Mouse (Mus musculus) neural tube, embryonic 11.5 days (tissue): Measurements from ENCODE around the gene Ablim1. TPM values are rescaled to one million over a fixed set of nuclear protein-coding genes. Genes with fewer than 3 reads are reported as not detected.

ENCODE experiments used
- ATAC-seq: fragments of 200-750 bp; cut with Nextera tagmentation; 2 replicates; pipeline ENCODE4 v1.8.0; 2017; ENCODE audit warnings: moderate number of reproducible peaks, mild to moderate bottlenecking, moderate TSS enrichment, moderate library complexity; ENCODE audit not compliant: insufficient read depth, low FRiP score, low TSS enrichment
- DNase-seq: peaks from one replicate; pipeline ENCODE4 v3.0.0-alpha.2; 2015; ENCODE audit warnings: low spot score
- H3K27ac ChIP-seq: fragments of 300-500 bp; sonication (generic); 2 replicates; pipeline ENCODE4 v1.5.1; 2014; ENCODE audit warnings: low read depth, mild to moderate bottlenecking, low read length
- H3K27me3 ChIP-seq: fragments of 300-500 bp; sonication (generic); 2 replicates; pipeline ENCODE4 v1.6.1; 2014; ENCODE audit warnings: mild to moderate bottlenecking, low read length, mixed read lengths; ENCODE audit not compliant: control insufficient read depth, insufficient read depth
- H3K36me3 ChIP-seq: fragments of 300-500 bp; sonication (generic); 2 replicates; pipeline ENCODE4 v1.6.1; 2014; ENCODE audit warnings: mild to moderate bottlenecking, low read length, moderate library complexity, mixed read lengths; ENCODE audit not compliant: control insufficient read depth, insufficient read depth
- H3K4me1 ChIP-seq: fragments of 300-500 bp; sonication (generic); 2 replicates; pipeline ENCODE4 v1.6.1; 2014; ENCODE audit warnings: low read length, mixed read lengths; ENCODE audit not compliant: control insufficient read depth, insufficient read depth
- H3K4me2 ChIP-seq: fragments of 300-500 bp; sonication (generic); 2 replicates; pipeline ENCODE4 v1.6.1; 2014; ENCODE audit warnings: low read depth, mild to moderate bottlenecking, moderate library complexity
- H3K4me3 ChIP-seq: fragments of 300-500 bp; sonication (generic); 2 replicates; pipeline ENCODE4 v1.5.1; 2014; ENCODE audit warnings: low read depth, low read length
- H3K9ac ChIP-seq: fragments of 300-500 bp; sonication (generic); 2 replicates; pipeline ENCODE4 v1.6.1; 2014; ENCODE audit warnings: mild to moderate bottlenecking, low read length
- H3K9me3 ChIP-seq: fragments of 300-500 bp; sonication (generic); 2 replicates; pipeline ENCODE4 v1.6.1; 2016; ENCODE audit warnings: low read length; ENCODE audit not compliant: control insufficient read depth
- WGBS: fragments of 180-500 bp; shearing (Covaris S2); extraction: QIAGEN DNeasy Blood & Tissue Kit; methylation state at CpG from one replicate; pipeline ENCODE4 v1.1.7; 2014; 5-methylcytosine and 5-hydroxymethylcytosine counted together
- polyA plus RNA-seq: library from polyadenylated mRNA; unstranded; fragments of >200 nt; fragmentation: Nextera tagmentation; extraction: Ambion mirVana; gene quantifications from 2 replicates; pipeline ENCODE4 v1.2.1, GENCODE M21; 2014

Gene Ablim1
- polyA plus RNA-seq, 1 experiment from 2014 or later, result 24.5 TPM

- H3K27ac ChIP-seq, result no peak overlapping the region
- H3K4me1 ChIP-seq, result no peaks in the 10 kb centered on the region
- ATAC-seq (no peak), DNase-seq (no peak)
- no peak overlapping the region for H3K4me3 ChIP-seq
- no peak overlapping the region for H3K4me2 ChIP-seq
- 80% methylated on average over 9 of the region's 9 CpGs for WGBS
- H3K36me3 ChIP-seq, result no peaks in the 10 kb centered on the region
- no peak overlapping the region for H3K9ac ChIP-seq
- H3K27me3 ChIP-seq, result no peaks in the 10 kb centered on the region
- no peaks in the 10 kb centered on the region for H3K9me3 ChIP-seq
These were observed 61.8 kb downstream of the Ablim1 start for GRCm38 (mm10) chr19:57252692-57253448.

GRCm38 (mm10) chr19:57248781-57249180, 65.9 kb downstream of the Ablim1 start:
- H3K4me3 ChIP-seq, result no peak overlapping the region
- H3K27ac ChIP-seq, result no peak overlapping the region
- H3K9me3 ChIP-seq, result no peaks in the 10 kb centered on the region
- no peaks in the 10 kb centered on the region for H3K27me3 ChIP-seq
- no peaks in the 10 kb centered on the region for H3K4me1 ChIP-seq
- DNase-seq (no peak), ATAC-seq (no peak)
- 95% methylated on average over 5 of the region's 5 CpGs for WGBS
- H3K4me2 ChIP-seq, result no peak overlapping the region
- H3K36me3 ChIP-seq, result no peaks in the 10 kb centered on the region
- H3K9ac ChIP-seq, result no peak overlapping the region

GRCm38 (mm10) chr19:57247221-57247620, 67.5 kb downstream of the Ablim1 start:
- H3K9me3 ChIP-seq, result no peaks in the 10 kb centered on the region
- no peak overlapping the region for H3K4me2 ChIP-seq
- H3K27ac ChIP-seq, result no peak overlapping the region
- no peaks in the 10 kb centered on the region for H3K36me3 ChIP-seq
- 89% methylated on average over 8 of the region's 8 CpGs for WGBS
- H3K4me3 ChIP-seq, result no peak overlapping the region
- no peak for ATAC-seq
- no peaks in the 10 kb centered on the region for H3K27me3 ChIP-seq
- DNase-seq, result no peak
- no peaks in the 10 kb centered on the region for H3K4me1 ChIP-seq
- H3K9ac ChIP-seq, result no peak overlapping the region

- 79% methylated on average over 7 of the region's 7 CpGs for WGBS
- no peaks in the 10 kb centered on the region for H3K27me3 ChIP-seq
- H3K9ac ChIP-seq, result no peak overlapping the region
- no peak for DNase-seq
- H3K4me1 ChIP-seq, result no peaks in the 10 kb centered on the region
- H3K4me2 ChIP-seq, result no peak overlapping the region
- no peak overlapping the region for H3K27ac ChIP-seq
- ATAC-seq, result no peak
- no peaks in the 10 kb centered on the region for H3K9me3 ChIP-seq
- no peaks in the 10 kb centered on the region for H3K36me3 ChIP-seq
- no peak overlapping the region for H3K4me3 ChIP-seq
These were observed 70.4 kb downstream of the Ablim1 start for GRCm38 (mm10) chr19:57244281-57244680.

GRCm38 (mm10) chr19:57243606-57244005, 71.1 kb downstream of the Ablim1 start:
- no peak overlapping the region for H3K9ac ChIP-seq
- no peaks in the 10 kb centered on the region for H3K27me3 ChIP-seq
- ATAC-seq (no peak), DNase-seq (no peak)
- H3K9me3 ChIP-seq, result no peaks in the 10 kb centered on the region
- H3K4me3 ChIP-seq, result no peak overlapping the region
- H3K27ac ChIP-seq, result no peak overlapping the region
- WGBS, result 87% methylated on average over 8 of the region's 8 CpGs
- no peaks in the 10 kb centered on the region for H3K4me1 ChIP-seq
- no peak overlapping the region for H3K4me2 ChIP-seq
- no peaks in the 10 kb centered on the region for H3K36me3 ChIP-seq

GRCm38 (mm10) chr19:57243191-57243590, 71.5 kb downstream of the Ablim1 start:
- DNase-seq, result no peak
- H3K4me2 ChIP-seq, result no peak overlapping the region
- 85% methylated on average over 12 of the region's 12 CpGs for WGBS
- H3K27ac ChIP-seq, result no peak overlapping the region
- no peak overlapping the region for H3K9ac ChIP-seq
- H3K4me3 ChIP-seq, result no peak overlapping the region
- no peaks in the 10 kb centered on the region for H3K27me3 ChIP-seq
- ATAC-seq, result no peak
- no peaks in the 10 kb centered on the region for H3K9me3 ChIP-seq
- no peaks in the 10 kb centered on the region for H3K36me3 ChIP-seq
- H3K4me1 ChIP-seq, result no peaks in the 10 kb centered on the region

GRCm38 (mm10) chr19:57241363-57242192, 73.1 kb downstream of the Ablim1 start:
- ATAC-seq, result no peak
- no peaks in the 10 kb centered on the region for H3K36me3 ChIP-seq
- no peak overlapping the region for H3K4me2 ChIP-seq
- 65% methylated on average over 10 of the region's 10 CpGs for WGBS
- no peak for DNase-seq
- H3K9me3 ChIP-seq, result no peaks in the 10 kb centered on the region
- H3K4me3 ChIP-seq, result no peak overlapping the region
- H3K4me1 ChIP-seq, result no peaks in the 10 kb centered on the region
- H3K9ac ChIP-seq, result no peak overlapping the region
- H3K27ac ChIP-seq, result no peak overlapping the region
- H3K27me3 ChIP-seq, result no peaks in the 10 kb centered on the region

- H3K4me1 ChIP-seq, result no peaks in the 10 kb centered on the region
- no peaks in the 10 kb centered on the region for H3K9me3 ChIP-seq
- H3K4me3 ChIP-seq, result no peak overlapping the region
- 86% methylated on average over 6 of the region's 6 CpGs for WGBS
- no peak overlapping the region for H3K9ac ChIP-seq
- ATAC-seq, result no peak
- no peaks in the 10 kb centered on the region for H3K36me3 ChIP-seq
- no peak for DNase-seq
- H3K27ac ChIP-seq, result no peak overlapping the region
- no peaks in the 10 kb centered on the region for H3K27me3 ChIP-seq
- H3K4me2 ChIP-seq, result no peak overlapping the region
These were observed 74.5 kb downstream of the Ablim1 start for GRCm38 (mm10) chr19:57240259-57240658.
